Mouse (Mus musculus) 3134 (cell line): Measurements from ENCODE around the gene Ggcx.

Experiments used
- DNase-seq: peaks from one replicate; pipeline ENCODE4 v3.0.0-alpha.2; 2011; ENCODE audit warnings: low spot score; ENCODE audit not compliant: insufficient read length; ENCODE audit errors: extremely low read depth

Ggcx gene

GRCm38 (mm10) chr6:72414076-72414756 is at the start of gene Ggcx:
Gene Ggcx (plus strand): TSS chr6:72414308.
- peak; percentile 93 for DNase-seq

DNA sequence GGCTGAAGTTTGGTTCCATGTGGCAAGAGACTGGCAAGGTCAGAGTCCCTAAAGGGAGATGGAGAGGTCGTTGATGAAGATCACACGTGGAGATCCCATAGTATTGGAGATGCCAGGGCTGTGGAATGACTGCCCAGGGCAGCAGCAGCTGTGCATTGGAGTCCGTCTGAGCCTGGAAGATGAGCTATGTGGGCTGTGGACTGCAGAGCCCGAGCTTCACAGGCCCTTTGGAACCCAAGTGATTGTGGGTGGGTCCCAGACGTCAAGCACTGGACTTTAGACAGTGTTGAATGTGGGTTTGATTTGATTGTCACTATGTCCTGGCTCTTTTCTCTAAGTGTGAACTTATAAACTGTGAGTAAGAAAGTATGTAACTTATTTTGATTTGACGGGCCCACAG is 49.1 kb upstream of the Ggcx start:
- DNase-seq, result no peak

DNA sequence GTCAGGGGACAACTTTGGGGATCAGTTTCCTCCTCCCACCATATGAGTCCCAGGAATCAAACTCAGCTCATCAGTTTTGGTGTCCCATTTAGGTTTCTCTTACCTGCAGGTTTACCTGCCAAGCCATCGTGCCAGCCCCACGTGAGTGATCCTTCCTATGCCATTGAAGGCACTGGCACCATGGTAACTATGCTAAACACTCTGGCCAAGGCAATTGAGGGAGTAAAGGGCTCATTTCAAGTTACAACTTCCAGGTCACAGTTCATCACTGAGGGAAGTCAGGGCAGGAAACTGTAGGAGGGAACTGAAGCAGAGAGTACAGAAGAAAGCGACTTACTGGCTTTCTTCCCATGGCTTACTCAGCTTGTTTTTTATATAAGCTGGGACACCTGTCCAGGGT is 47.8 kb upstream of the Ggcx start:
- no peak for DNase-seq

DNA sequence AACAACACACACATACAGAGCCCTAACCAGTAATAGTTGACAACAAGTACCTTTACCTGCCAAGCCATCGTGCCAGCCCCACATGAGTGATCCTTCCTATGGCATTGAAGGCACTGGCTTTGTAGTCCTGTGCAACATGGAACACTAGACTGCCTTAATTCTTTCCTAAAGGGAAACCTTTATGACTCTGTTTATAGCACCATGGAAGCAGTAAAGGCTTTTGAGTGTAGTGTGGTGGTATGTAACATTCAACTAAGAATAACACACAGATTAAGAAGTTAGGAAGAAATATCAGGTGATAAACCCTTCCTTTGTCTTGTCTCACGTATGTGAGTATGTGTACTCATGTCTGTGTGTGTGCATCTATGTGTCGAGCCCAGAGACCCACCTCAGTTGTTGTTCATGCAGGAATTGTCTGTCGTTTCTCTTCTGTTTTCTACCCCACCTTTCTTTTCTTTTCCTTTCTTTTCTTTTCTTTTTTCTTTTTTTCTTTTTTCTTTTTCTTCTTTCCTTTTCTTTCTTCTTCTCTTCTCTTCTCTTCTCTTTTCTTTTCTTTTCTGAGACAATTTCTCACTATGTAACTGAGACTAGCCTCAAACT is 47.2 kb upstream of the Ggcx start, which contains the start of gene Rnf181:
Rnf181 (minus strand) TSS at position 113 of the 600 bp plus-strand sequence.
- DNase-seq, result no peak

DNA sequence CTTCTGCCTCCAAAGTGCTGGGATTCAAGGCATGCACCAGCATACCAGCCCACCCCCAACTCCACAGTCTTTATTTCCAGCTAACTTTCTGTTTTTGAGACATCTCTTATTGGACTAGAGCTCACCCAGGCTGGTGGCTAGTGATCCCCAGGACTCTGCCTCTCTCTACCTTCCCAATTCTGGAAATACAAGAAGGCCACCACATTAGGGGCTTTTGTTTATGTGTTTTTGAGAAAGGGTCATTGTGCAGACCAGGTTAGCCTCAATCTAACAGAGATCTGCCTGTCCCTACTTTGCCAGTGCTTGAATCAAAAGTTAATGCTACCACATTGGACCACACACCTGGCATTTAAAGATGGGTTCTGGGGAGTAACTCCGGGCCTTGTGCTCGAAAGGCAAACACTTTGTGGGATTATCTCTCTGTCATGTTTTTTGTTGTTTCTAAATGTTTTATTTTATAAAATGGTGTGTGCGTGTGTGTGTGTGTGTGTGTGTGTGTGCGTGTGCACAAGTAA is 46.6 kb upstream of the Ggcx start:
- DNase-seq, result no peak

DNA sequence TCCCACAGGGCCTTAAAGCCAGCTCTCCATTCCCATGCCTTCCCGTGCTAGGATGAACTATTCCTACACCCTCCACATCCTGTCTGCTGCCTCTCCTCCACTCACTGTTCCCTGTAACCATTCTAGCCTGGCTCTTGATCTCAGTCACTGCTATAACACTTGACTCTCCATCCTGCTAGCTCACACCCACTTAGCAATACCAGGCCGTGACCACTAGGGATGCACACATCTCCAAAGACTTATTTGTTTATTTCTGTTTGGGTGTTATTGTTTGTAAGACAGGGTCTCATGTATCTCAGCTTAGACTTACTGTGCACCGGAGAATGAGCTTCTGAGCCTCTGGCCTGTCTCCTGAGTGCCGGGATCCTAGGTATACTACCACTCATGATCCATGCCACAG is 44.6 kb upstream of the Ggcx start:
- DNase-seq, result no peak

DNA sequence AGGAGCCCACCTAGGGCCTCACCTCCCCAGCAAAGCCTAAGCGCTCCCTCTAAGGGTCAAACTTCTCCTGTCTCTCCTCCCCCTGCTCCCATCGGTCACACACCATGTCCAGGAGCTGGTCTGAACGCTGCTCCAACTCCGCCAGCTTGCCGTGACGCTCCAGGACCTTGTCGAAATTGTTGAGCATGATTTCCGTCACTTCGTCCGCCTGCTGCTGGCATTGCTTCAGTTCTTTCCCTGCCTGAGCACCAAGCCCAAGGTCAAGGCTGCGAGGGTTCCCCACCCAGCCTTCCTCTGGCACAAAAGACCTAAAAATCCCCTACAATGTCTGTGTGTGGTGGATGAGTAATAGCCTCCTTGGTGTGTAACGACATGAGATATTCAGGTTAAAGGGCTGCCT is 44.0 kb upstream of the Ggcx start:
- peak; percentile 70 for DNase-seq

DNA sequence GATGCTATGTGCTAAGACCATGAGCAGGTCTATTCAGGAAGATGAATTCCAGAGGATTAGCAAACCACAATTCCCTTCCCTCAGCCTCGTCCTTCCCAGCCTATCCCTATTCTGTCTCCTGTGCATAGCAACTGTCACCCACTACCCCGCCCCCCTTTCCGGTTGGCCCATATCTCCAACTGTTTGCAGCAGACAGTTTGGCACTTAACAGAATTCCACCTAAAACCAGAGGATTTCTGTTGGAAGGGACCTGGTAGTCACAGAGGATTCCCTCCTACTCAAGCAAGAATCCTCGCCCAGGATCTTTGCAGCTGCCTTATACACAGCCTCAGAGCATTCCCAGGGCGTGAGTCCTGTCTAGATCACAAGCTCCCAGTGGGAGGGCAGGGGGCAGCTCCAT is 43.0 kb upstream of the Ggcx start:
- DNase-seq, result peak; percentile 80

DNA sequence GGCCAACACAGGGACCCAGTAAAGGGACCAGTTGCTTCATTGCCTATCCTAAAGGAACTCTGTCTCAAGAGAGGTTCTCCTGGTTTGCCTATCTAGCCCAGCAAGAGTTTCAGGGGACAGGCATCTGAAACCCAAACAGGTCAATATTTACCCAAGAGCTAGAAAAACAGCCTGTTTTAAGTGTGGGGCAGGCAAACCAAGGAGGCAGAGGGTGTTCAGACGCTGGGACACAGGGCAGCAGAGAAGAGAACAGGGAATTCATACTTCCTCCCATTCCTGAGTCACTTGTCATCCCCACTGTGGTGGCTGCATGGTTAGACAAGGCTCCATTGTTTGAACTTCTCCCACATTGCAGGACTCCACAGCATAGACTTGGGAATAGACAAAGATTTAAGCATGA is 42.5 kb upstream of the Ggcx start:
- DNase-seq, result no peak

DNA sequence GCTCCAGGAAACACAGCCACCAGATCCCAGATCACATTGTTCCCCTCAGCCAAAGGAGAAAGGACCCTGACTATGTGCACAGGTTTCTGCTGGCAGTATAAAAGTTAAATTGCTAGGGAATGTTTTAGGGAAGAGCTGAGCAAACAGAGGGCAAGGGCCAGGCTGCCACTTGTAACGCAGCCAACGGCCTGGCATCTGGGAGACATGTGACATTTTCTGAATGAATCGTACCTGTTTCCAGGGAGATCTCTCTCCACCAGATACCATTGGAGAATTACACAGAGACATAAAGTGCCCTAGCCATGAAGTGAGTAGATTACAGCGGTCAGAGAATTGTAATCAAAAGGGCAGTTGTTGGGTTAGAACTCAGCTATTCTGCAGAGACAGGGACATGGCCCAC is 40.9 kb upstream of the Ggcx start:
- DNase-seq, result no peak

DNA sequence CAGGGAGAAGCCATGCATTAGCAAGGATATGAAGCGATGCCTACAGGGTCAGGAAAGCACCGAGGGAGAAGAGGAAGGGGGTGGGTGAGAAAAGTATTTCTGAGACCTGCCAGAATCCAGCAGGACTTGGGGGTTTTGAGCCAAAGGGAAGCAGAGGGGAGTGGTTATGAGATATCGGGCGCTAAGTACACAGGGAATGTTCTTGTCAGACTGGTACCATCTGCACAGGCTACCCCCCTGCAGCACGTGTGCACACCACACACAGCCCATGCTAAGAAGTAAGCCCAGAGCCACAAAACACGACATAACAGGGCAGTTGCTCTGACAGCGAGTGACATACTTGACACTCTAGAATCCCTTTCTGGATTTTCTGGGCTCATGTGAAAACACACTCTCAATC is 39.9 kb upstream of the Ggcx start:
- DNase-seq, result no peak

GRCm38 (mm10) chr6:72374820-72375563 is 39.1 kb upstream of the Ggcx start:
- no peak for DNase-seq

GRCm38 (mm10) chr6:72378510-72379234 is 35.4 kb upstream of the Ggcx start:
- DNase-seq, result no peak

DNA sequence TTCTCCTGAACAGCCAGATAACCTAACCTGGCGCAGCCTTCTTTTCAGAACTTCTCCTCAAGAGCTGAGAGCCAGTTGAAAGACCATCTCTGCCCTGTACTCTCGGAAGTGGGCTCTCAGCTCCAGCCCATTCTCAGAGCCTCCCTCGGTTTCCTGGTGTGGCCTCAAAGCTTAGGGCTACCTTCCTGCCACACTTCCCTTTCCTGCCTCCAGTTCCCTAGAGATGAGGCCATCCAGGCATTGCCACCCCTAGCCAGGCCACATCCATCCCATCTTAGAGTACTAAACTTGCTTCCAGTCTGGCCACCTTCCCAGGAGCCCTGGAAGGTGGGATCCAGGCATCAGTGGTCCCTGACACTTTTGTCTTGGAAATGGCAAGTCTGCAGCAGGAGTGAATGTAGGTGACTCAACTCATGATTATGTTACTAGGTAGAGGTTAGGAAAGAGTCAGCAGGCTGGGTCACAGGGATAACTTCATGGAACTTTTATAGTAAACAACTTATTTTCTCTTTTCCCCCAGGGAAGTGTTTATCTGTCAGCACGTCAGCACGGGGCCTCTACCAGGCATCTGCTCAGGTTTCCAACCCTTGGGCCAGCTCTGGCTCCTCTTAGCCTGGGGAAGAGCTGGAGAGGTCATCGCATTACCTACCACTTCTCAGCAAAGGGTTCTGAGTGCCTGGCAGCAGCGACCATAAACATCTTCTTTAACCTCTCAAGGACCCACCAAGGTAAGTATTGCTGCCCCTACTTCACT is 34.6 kb upstream of the Ggcx start:
- DNase-seq, result peak; percentile 36

DNA sequence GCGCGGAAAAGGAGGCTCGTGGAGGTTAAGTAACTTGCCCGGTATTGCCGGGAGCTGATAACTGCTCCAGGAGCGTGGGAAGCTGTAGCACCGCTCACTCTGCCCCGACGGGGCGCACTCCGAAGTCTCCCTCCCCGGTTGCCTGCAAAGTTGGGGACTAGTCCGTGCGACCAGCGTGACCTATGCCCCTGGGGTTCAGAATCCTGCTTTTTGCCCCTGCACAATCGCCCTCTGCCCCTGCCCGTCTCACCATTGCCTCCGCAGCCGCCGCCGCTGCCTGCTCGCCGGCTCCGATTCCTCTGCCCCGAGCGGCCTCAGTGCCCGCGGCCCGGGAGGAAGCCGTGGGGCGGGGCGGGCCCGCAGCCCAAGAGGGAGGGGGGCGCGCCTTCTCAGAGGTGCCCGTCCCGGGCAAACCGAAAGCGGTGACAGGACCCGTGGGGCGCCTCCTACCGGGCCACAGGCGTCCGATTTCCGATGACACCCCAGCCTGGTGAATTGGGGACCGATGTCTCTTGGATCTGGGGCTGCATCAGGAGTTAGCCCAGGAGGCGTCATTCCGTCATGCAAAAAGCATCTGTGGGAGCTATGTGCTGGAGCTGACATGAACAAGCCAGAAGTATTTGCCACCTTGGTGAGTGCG is 33.9 kb upstream of the Ggcx start, which contains the start of gene Vamp5:
Vamp5 (minus strand) TSS at position 338 of the 640 bp plus-strand sequence.
- peak; percentile 86 for DNase-seq

DNA sequence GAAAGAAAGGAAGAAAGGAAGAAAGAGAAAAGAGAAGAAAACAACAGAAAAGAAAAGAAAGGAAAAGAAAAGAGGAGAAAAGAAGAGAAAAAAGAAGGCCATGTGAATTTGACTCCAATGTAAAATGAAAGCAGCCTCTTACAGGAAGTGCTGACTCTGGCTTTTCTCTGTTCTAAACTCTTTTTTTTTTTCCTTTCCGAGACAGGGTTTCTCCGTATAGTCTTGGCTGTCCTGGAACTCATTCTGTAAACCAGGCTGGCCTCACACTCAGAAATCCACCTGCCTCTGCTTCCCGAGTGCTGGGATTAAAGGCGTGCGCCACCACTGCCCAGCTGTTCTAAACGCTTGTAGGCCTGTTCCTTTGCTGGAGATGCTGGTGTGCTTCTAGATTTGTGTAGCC is 31.6 kb upstream of the Ggcx start:
- DNase-seq, result no peak

- DNase-seq, result peak; percentile 33
Observed at GRCm38 (mm10) chr6:72383142-72383820, 30.8 kb upstream of the Ggcx start.

GRCm38 (mm10) chr6:72383952-72384351 is 30.2 kb upstream of the Ggcx start:
- DNase-seq, result no peak

- DNase-seq, result no peak
Observed at GRCm38 (mm10) chr6:72385258-72385657, 28.9 kb upstream of the Ggcx start.
